Mouse (Mus musculus): ENCODE results near the gene 1810049J17Rik.

DNA sequence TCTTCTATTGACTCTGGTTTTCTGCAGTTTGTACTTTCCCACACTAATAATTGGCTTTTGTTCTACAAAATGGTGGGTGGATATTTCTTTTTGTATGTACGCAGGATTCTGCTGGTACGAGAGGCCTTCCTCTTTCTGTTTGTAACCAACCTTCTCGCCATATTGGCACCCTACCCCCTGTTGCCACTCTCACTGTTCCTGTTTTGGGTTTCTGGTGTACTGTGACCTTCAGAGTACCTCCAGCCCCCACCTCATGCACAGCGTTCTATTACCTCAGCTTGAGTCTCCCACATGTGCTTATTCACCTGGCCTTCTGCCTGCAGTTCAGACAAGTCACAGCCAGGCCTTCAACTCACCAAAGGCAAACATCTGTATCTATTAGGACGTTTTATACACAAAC, 28.1 kb upstream of the 1810049J17Rik start:
- TF ChIP-seq CTCF (IDR thresholded peaks at IDR 0.05) = no peak
- no peak for TF ChIP-seq EP300 (IDR thresholded peaks at IDR 0.05; ENCODE audit: insufficient read depth, low read depth, low read length)
